Mouse (Mus musculus) intestine, postnatal 0 days (tissue): ENCODE data around the gene Tspan9. TPM values are rescaled to one million over a fixed set of nuclear protein-coding genes. Genes with fewer than 3 reads are reported as not detected.

Source experiments
- ATAC-seq: fragments of 200-750 bp; cut with Nextera tagmentation; 2 replicates; pipeline ENCODE4 v1.8.0; 2017; ENCODE audit warnings: mild to moderate bottlenecking, moderate TSS enrichment, moderate library complexity
- H3K27ac ChIP-seq: fragments of 300-500 bp; sonication (generic); 2 replicates; pipeline ENCODE4 v1.5.1; 2014; ENCODE audit warnings: mild to moderate bottlenecking, low read depth, low read length, moderate library complexity
- H3K27me3 ChIP-seq: fragments of 300-500 bp; sonication (generic); replicated peaks from 2 replicates; pipeline ENCODE4 v1.6.1; 2014; ENCODE audit warnings: low read length, mixed read lengths; ENCODE audit not compliant: control insufficient read depth, insufficient read depth
- H3K36me3 ChIP-seq: fragments of 300-500 bp; sonication (generic); 2 replicates; pipeline ENCODE4 v1.6.1; 2014; ENCODE audit warnings: mild to moderate bottlenecking, moderate library complexity; ENCODE audit not compliant: control insufficient read depth, insufficient read depth
- H3K4me1 ChIP-seq: fragments of 300-500 bp; sonication (generic); replicated peaks from 2 replicates; pipeline ENCODE4 v1.6.1; 2014; ENCODE audit warnings: antibody characterized with exemption, low read length, mixed read lengths; ENCODE audit not compliant: control insufficient read depth, insufficient read depth
- H3K4me2 ChIP-seq: fragments of 300-500 bp; sonication (generic); replicated peaks from 2 replicates; pipeline ENCODE4 v1.6.1; 2014; ENCODE audit warnings: low read depth, mild to moderate bottlenecking, moderate library complexity
- H3K4me3 ChIP-seq: fragments of 300-500 bp; sonication (generic); 2 replicates; pipeline ENCODE4 v1.5.1; 2014; ENCODE audit warnings: low read depth, low read length
- H3K9ac ChIP-seq: fragments of 300-500 bp; sonication (generic); 2 replicates; pipeline ENCODE4 v1.6.1; 2014; ENCODE audit warnings: mild to moderate bottlenecking, low read depth, low read length
- H3K9me3 ChIP-seq: fragments of 300-500 bp; sonication (generic); 2 replicates; pipeline ENCODE4 v1.6.1; 2016; ENCODE audit warnings: mixed run types; ENCODE audit not compliant: control insufficient read depth
- CTCF ChIP-seq: sonication (generic); IDR thresholded peaks from 2 replicates; pipeline ENCODE4 v1.5.1; 2016; ENCODE audit warnings: low read depth, mild to moderate bottlenecking, control low read depth, antibody characterized with exemption, moderate library complexity
- WGBS: fragments of 180-500 bp; shearing (Covaris S2); extraction: QIAGEN DNeasy Blood & Tissue Kit; methylation state at CpG from one replicate; pipeline ENCODE4 v1.1.7; 2014; 5-methylcytosine and 5-hydroxymethylcytosine counted together
- polyA plus RNA-seq: library from polyadenylated mRNA; unstranded; fragments of >200 nt; fragmentation: Nextera tagmentation; extraction: Ambion mirVana; gene quantifications from 2 replicates; pipeline ENCODE4 v1.2.1, GENCODE M21; 2015

Tspan9 gene
- polyA plus RNA-seq, 1 experiment from 2014 or later = 55.5 TPM

GRCm38 (mm10) chr6:127924750-127925149 is 218.6 kb downstream of the Tspan9 start:
- Histone ChIP-seq H3K27me3 (no peaks in the 10 kb centered on the region), H3K9ac (no peak overlapping the region), H3K9me3 (no peaks in the 10 kb centered on the region), H3K27ac (no peak overlapping the region), H3K4me2 (no peak overlapping the region), H3K4me3 (no peak overlapping the region), H3K4me1 (no peaks in the 10 kb centered on the region), H3K36me3 (no peaks in the 10 kb centered on the region)
- no peak for TF ChIP-seq CTCF
- 64% methylated on average over 6 of the region's 6 CpGs for WGBS
- no peak for ATAC-seq

- no peaks in the 10 kb centered on the region for H3K36me3 ChIP-seq
- no peak overlapping the region for H3K9ac ChIP-seq
- no peak overlapping the region for H3K4me3 ChIP-seq
- WGBS = 84% methylated on average over 9 of the region's 9 CpGs
- H3K27ac ChIP-seq = no peak overlapping the region
- H3K9me3 ChIP-seq = no peaks in the 10 kb centered on the region
- TF ChIP-seq CTCF = no peak
- no peak for ATAC-seq
- no peaks in the 10 kb centered on the region for H3K4me1 ChIP-seq
- H3K4me2 ChIP-seq = no peak overlapping the region
- H3K27me3 ChIP-seq = no peaks in the 10 kb centered on the region
These were observed 220.1 kb downstream of the Tspan9 start for GRCm38 (mm10) chr6:127923296-127923695.

- no peaks in the 10 kb centered on the region for H3K36me3 ChIP-seq
- 59% methylated on average over 9 of the region's 9 CpGs for WGBS
- no peak overlapping the region for H3K4me2 ChIP-seq
- ATAC-seq = no peak
- no peak for TF ChIP-seq CTCF
- no peaks in the 10 kb centered on the region for H3K27me3 ChIP-seq
- H3K4me3 ChIP-seq = no peak overlapping the region
- H3K4me1 ChIP-seq = no peaks in the 10 kb centered on the region
- no peaks in the 10 kb centered on the region for H3K9me3 ChIP-seq
- H3K27ac ChIP-seq = no peak overlapping the region
- H3K9ac ChIP-seq = no peak overlapping the region
These were observed 221.4 kb downstream of the Tspan9 start for GRCm38 (mm10) chr6:127921996-127922395.

- peak; percentile 89 for TF ChIP-seq CTCF
- Histone ChIP-seq H3K27me3 (no peaks in the 10 kb centered on the region), H3K36me3 (no peaks in the 10 kb centered on the region), H3K9me3 (no peaks in the 10 kb centered on the region), H3K4me1 (no peaks in the 10 kb centered on the region), H3K9ac (no peak overlapping the region), H3K4me3 (no peak overlapping the region), H3K4me2 (no peak overlapping the region), H3K27ac (no peak overlapping the region)
- 7% methylated on average over 8 of the region's 8 CpGs for WGBS
- no peak for ATAC-seq
These were observed 222.7 kb downstream of the Tspan9 start for GRCm38 (mm10) chr6:127920652-127921051.

- H3K27ac ChIP-seq = no peak overlapping the region
These were observed 223.9 kb downstream of the Tspan9 start for GRCm38 (mm10) chr6:127919491-127919890.

GRCm38 (mm10) chr6:127917712-127918111 is 225.7 kb downstream of the Tspan9 start:
- no peaks in the 10 kb centered on the region for H3K4me1 ChIP-seq
- TF ChIP-seq CTCF = peak; percentile 53
- no peaks in the 10 kb centered on the region for H3K36me3 ChIP-seq
- no peaks in the 10 kb centered on the region for H3K27me3 ChIP-seq
- no peak overlapping the region for H3K27ac ChIP-seq
- H3K4me3 ChIP-seq = no peak overlapping the region
- no peaks in the 10 kb centered on the region for H3K9me3 ChIP-seq
- H3K4me2 ChIP-seq = no peak overlapping the region
- ATAC-seq = no peak
- 71% methylated on average over 4 of the region's 4 CpGs for WGBS
- H3K9ac ChIP-seq = no peak overlapping the region

More at GRCm38 (mm10) chr6:127919491-127919890, 223.9 kb downstream of the Tspan9 start:
- no peaks in the 10 kb centered on the region for H3K9me3 ChIP-seq
- no peaks in the 10 kb centered on the region for H3K36me3 ChIP-seq
- 80% methylated on average over 6 of the region's 6 CpGs for WGBS
- H3K27me3 ChIP-seq = no peaks in the 10 kb centered on the region
- H3K4me3 ChIP-seq = no peak overlapping the region
- no peak for ATAC-seq
- no peaks in the 10 kb centered on the region for H3K4me1 ChIP-seq
- no peak overlapping the region for H3K9ac ChIP-seq
- no peak overlapping the region for H3K4me2 ChIP-seq
- no peak for TF ChIP-seq CTCF

GRCm38 (mm10) chr6:127916993-127917392 is 226.4 kb downstream of the Tspan9 start:
- 59% methylated on average over 3 of the region's 3 CpGs for WGBS

More at GRCm38 (mm10) chr6:127916993-127917392, 226.4 kb downstream of the Tspan9 start:
- no peak overlapping the region for H3K4me2 ChIP-seq
- no peaks in the 10 kb centered on the region for H3K9me3 ChIP-seq
- H3K4me1 ChIP-seq = no peaks in the 10 kb centered on the region
- no peaks in the 10 kb centered on the region for H3K27me3 ChIP-seq
- ATAC-seq = no peak
- H3K9ac ChIP-seq = no peak overlapping the region
- H3K4me3 ChIP-seq = no peak overlapping the region
- H3K27ac ChIP-seq = no peak overlapping the region
- TF ChIP-seq CTCF = no peak
- no peaks in the 10 kb centered on the region for H3K36me3 ChIP-seq
